Mouse (Mus musculus) midbrain, postnatal 0 days (tissue): ENCODE data around the gene Cyth4. TPM values are rescaled to one million over a fixed set of nuclear protein-coding genes. Genes with fewer than 3 reads are reported as not detected.
A peak's percentile ranks its signal among the peaks of the same experiment; 100 is the strongest.

ENCODE experiments used
- ATAC-seq: fragments of 200-750 bp; cut with Nextera tagmentation; 2 replicates; pipeline ENCODE4 v1.8.0; 2017; ENCODE audit warnings: moderate number of reproducible peaks, mild to moderate bottlenecking, moderate TSS enrichment, moderate library complexity; ENCODE audit not compliant: low FRiP score
- DNase-seq: peaks from one replicate; pipeline ENCODE4 v3.0.0-alpha.2; 2015; ENCODE audit warnings: low spot score
- H3K27ac ChIP-seq: fragments of 300-500 bp; sonication (generic); 2 replicates; pipeline ENCODE4 v1.5.1; 2014; ENCODE audit warnings: low read depth, mild to moderate bottlenecking, low read length, mixed read lengths
- H3K27me3 ChIP-seq: fragments of 300-500 bp; sonication (generic); 2 replicates; pipeline ENCODE4 v1.6.1; 2014; ENCODE audit warnings: low read length, control low read depth, mixed read lengths; ENCODE audit not compliant: insufficient read depth
- H3K36me3 ChIP-seq: fragments of 300-500 bp; sonication (generic); 2 replicates; pipeline ENCODE4 v1.6.1; 2014; ENCODE audit warnings: low read length, control low read depth, mixed read lengths; ENCODE audit not compliant: insufficient read depth
- H3K4me1 ChIP-seq: fragments of 300-500 bp; sonication (generic); 2 replicates; pipeline ENCODE4 v1.6.1; 2014; ENCODE audit warnings: mild to moderate bottlenecking, control low read depth, antibody characterized with exemption, low read length, mixed read lengths; ENCODE audit not compliant: insufficient read depth
- H3K4me2 ChIP-seq: fragments of 300-500 bp; sonication (generic); 2 replicates; pipeline ENCODE4 v1.6.1; 2014; ENCODE audit warnings: low read depth, mild to moderate bottlenecking, low read length, mixed read lengths; ENCODE audit not compliant: poor library complexity, severe bottlenecking
- H3K4me3 ChIP-seq: fragments of 300-500 bp; sonication (generic); 2 replicates; pipeline ENCODE4 v1.5.1; 2014; ENCODE audit warnings: low read depth, mild to moderate bottlenecking, low read length, moderate library complexity
- H3K9ac ChIP-seq: fragments of 300-500 bp; sonication (generic); replicated peaks from 2 replicates; pipeline ENCODE4 v1.6.1; 2014; ENCODE audit warnings: mild to moderate bottlenecking, low read length, moderate library complexity, mixed read lengths; ENCODE audit not compliant: poor library complexity, severe bottlenecking
- H3K9me3 ChIP-seq: fragments of 300-500 bp; sonication (generic); 2 replicates; pipeline ENCODE4 v1.6.1; 2016; ENCODE audit warnings: low read length, control low read depth
- CTCF ChIP-seq: IDR thresholded peaks from 2 replicates; pipeline ENCODE4 v1.5.1; 2016; ENCODE audit warnings: antibody characterized with exemption, mild to moderate bottlenecking
- WGBS: fragments of 180-500 bp; shearing (Covaris S2); extraction: QIAGEN DNeasy Blood & Tissue Kit; methylation state at CpG from one replicate; pipeline ENCODE4 v1.1.7; 2014; 5-methylcytosine and 5-hydroxymethylcytosine counted together
- polyA plus RNA-seq: library from polyadenylated mRNA; unstranded; fragments of >200 nt; fragmentation: Nextera tagmentation; extraction: Ambion mirVana; gene quantifications from 2 replicates; pipeline ENCODE4 v1.2.1, GENCODE M21; 2015
- total RNA-seq: library from RNA; depleted of rRNA; stranded (reverse); fragments of >200 nt; gene quantifications from 2 replicates; pipeline ENCODE4 v1.2.3, GENCODE M21; 2014

The Cyth4 gene
- total and polyA plus RNA-seq, 2 experiments from 2014 or later: 4.5 to 7.2 TPM

- H3K36me3 ChIP-seq: no peaks in the 10 kb centered on the region
- no peaks in the 10 kb centered on the region for H3K4me1 ChIP-seq
- no peak overlapping the region for H3K27ac ChIP-seq
- H3K4me3 ChIP-seq: no peak overlapping the region
- 74% methylated on average over 6 of the region's 6 CpGs for WGBS
- H3K27me3 ChIP-seq: no peaks in the 10 kb centered on the region
- DNase-seq (no peak), ATAC-seq (no peak)
- H3K9me3 ChIP-seq: no peaks in the 10 kb centered on the region
- no peak overlapping the region for H3K9ac ChIP-seq
- H3K4me2 ChIP-seq: no peak overlapping the region
- no peak for TF ChIP-seq CTCF
Measured at GRCm38 (mm10) chr15:78589936-78590335, 6.9 kb upstream of the Cyth4 start.

- no peaks in the 10 kb centered on the region for H3K4me1 ChIP-seq
- no peaks in the 10 kb centered on the region for H3K9me3 ChIP-seq
- H3K9ac ChIP-seq: no peak overlapping the region
- no peak overlapping the region for H3K4me2 ChIP-seq
- no peak for ATAC-seq
- WGBS: 80% methylated on average over 6 of the region's 6 CpGs
- H3K27me3 ChIP-seq: no peaks in the 10 kb centered on the region
- TF ChIP-seq CTCF: peak; percentile 45
- H3K36me3 ChIP-seq: no peaks in the 10 kb centered on the region
- no peak overlapping the region for H3K27ac ChIP-seq
- no peak for DNase-seq
- no peak overlapping the region for H3K4me3 ChIP-seq
Measured at GRCm38 (mm10) chr15:78590785-78591184, 6.1 kb upstream of the Cyth4 start.

- Histone ChIP-seq H3K4me3 (no peak overlapping the region), H3K4me1 (no peaks in the 10 kb centered on the region), H3K9me3 (no peaks in the 10 kb centered on the region), H3K36me3 (no peaks in the 10 kb centered on the region), H3K4me2 (no peak overlapping the region), H3K27me3 (no peaks in the 10 kb centered on the region), H3K9ac (no peak overlapping the region), H3K27ac (no peak overlapping the region)
- DNase-seq (no peak), ATAC-seq (no peak)
- TF ChIP-seq CTCF: no peak
- WGBS: 70% methylated on average over 15 of the region's 15 CpGs
Measured at GRCm38 (mm10) chr15:78591680-78592451, 5.0 kb upstream of the Cyth4 start.

- no peak for ATAC-seq
- H3K4me2 ChIP-seq: no peak overlapping the region
- H3K36me3 ChIP-seq: no peaks in the 10 kb centered on the region
- DNase-seq: no peak
- no peaks in the 10 kb centered on the region for H3K4me1 ChIP-seq
- no peak overlapping the region for H3K4me3 ChIP-seq
- WGBS: 78% methylated on average over 14 of the region's 14 CpGs
- no peaks in the 10 kb centered on the region for H3K9me3 ChIP-seq
- H3K9ac ChIP-seq: no peak overlapping the region
- TF ChIP-seq CTCF: no peak
- no peaks in the 10 kb centered on the region for H3K27me3 ChIP-seq
- H3K27ac ChIP-seq: no peak overlapping the region
Measured at GRCm38 (mm10) chr15:78592452-78592968, 4.3 kb upstream of the Cyth4 start.

GRCm38 (mm10) chr15:78593896-78594425, 2.9 kb upstream of the Cyth4 start:
- H3K9ac ChIP-seq: no peak overlapping the region
- WGBS: 88% methylated on average over 7 of the region's 7 CpGs
- H3K36me3 ChIP-seq: no peaks in the 10 kb centered on the region
- DNase-seq: no peak
- H3K4me1 ChIP-seq: no peaks in the 10 kb centered on the region
- ATAC-seq: no peak
- no peak for TF ChIP-seq CTCF
- H3K27me3 ChIP-seq: no peaks in the 10 kb centered on the region
- H3K27ac ChIP-seq: no peak overlapping the region
- no peaks in the 10 kb centered on the region for H3K9me3 ChIP-seq
- H3K4me2 ChIP-seq: no peak overlapping the region
- no peak overlapping the region for H3K4me3 ChIP-seq

- no peak overlapping the region for H3K27ac ChIP-seq
- no peak overlapping the region for H3K4me2 ChIP-seq
- no peaks in the 10 kb centered on the region for H3K36me3 ChIP-seq
- ATAC-seq (no peak), DNase-seq (no peak)
- no peak for TF ChIP-seq CTCF
- no peaks in the 10 kb centered on the region for H3K27me3 ChIP-seq
- H3K4me3 ChIP-seq: no peak overlapping the region
- no peak overlapping the region for H3K9ac ChIP-seq
- WGBS: 81% methylated on average over 2 of the region's 2 CpGs
- no peaks in the 10 kb centered on the region for H3K4me1 ChIP-seq
- H3K9me3 ChIP-seq: no peaks in the 10 kb centered on the region
Measured at GRCm38 (mm10) chr15:78594831-78595230, 2.0 kb upstream of the Cyth4 start.
